Mouse (Mus musculus) monocyte, adult 2 months (primary cell): ENCODE results near the gene Smarcc1.
"Not testable (repeated sequence)": the region's sequence is repeated elsewhere in the genome, so short reads cannot be mapped to it uniquely, and the experiment has no call there.

Experiments used
- DNase-seq, 2 experiments: peaks; one replicate each; pipeline ENCODE4 v3.0.0; 2022; ENCODE audit warnings: low spot score in 2 of 2, low read depth in 1 of 2

The Smarcc1 gene

GRCm38 (mm10) chr9:110116977-110117778 lies at the start of gene Smarcc1:
Smarcc1 (plus strand) TSS chr9:110117708.
- peak; percentile 29 to 69 for DNase-seq

- no peak for DNase-seq
Observed at GRCm38 (mm10) chr9:110068745-110069144, 48.8 kb upstream of the Smarcc1 start.

DNA sequence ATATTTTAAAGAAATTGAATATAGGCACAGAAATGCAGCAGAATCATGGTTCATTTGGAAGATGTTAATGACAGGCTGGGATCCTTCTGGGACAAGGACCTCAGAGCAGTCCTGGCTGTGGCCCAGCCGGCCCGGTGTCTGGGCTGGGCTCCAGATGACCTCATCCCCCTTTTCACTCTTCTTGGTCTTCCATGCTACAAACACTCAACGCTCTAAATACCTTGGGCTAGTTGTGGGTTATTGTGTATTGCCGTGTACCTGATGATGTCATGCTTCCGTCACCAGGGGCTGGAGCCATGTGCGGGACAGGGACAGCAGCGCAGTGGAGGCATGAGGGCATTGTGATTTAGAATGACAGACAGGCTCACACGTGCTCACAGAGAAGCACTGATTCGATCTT lies 47.1 kb upstream of the Smarcc1 start:
- no peak for DNase-seq

GRCm38 (mm10) chr9:110071011-110071410 lies 46.5 kb upstream of the Smarcc1 start:
- DNase-seq: no peak

DNA sequence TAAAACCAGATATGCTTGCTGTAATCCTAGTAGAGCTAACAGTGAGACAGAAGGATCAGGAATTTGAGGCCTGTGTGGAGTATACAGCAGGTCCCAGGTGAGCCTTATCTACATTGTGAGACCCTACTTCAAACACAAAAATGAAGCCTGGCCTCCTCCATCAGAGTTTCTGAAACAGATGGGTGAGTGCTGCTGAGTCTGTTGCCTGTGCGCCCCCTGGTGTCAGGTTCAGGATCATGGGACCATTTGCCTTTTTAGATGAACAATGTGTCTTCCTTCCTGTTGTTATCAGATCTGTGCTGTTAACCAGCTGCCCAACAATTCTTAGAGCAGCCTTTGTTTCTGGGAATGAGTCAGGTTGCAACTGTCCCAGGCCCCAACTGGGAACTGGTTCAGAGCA lies 45.7 kb upstream of the Smarcc1 start:
- DNase-seq: peak in 1 of 2 experiments; percentile 37

GRCm38 (mm10) chr9:110076468-110076867 lies 41.0 kb upstream of the Smarcc1 start:
- DNase-seq: not testable (repeated sequence)

DNA sequence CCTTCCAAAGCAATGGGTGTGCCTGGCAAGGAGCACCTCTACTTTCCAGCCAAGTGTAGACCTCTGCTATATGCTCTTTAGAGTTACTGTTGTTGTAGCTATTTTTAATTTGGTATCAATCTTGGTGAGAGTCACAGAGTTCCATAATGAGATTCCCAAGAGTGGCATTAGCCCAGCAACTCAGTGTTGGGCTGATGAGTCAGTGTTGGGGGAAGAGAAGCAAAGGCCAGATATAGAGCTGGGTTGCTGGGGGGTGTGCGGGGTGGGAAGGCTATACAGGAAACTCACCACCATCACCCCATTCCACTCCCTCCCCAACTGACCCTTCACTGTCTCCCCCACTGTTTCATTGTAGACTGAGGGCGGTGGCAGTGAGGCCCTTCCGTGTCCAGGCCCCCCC lies 36.4 kb upstream of the Smarcc1 start:
- DNase-seq: no peak

GRCm38 (mm10) chr9:110084201-110084964 lies 33.1 kb upstream of the Smarcc1 start:
- no peak for DNase-seq

GRCm38 (mm10) chr9:110085693-110086092 lies 31.8 kb upstream of the Smarcc1 start:
- DNase-seq: no peak

GRCm38 (mm10) chr9:110093303-110093702 lies 24.2 kb upstream of the Smarcc1 start:
- no peak for DNase-seq

DNA sequence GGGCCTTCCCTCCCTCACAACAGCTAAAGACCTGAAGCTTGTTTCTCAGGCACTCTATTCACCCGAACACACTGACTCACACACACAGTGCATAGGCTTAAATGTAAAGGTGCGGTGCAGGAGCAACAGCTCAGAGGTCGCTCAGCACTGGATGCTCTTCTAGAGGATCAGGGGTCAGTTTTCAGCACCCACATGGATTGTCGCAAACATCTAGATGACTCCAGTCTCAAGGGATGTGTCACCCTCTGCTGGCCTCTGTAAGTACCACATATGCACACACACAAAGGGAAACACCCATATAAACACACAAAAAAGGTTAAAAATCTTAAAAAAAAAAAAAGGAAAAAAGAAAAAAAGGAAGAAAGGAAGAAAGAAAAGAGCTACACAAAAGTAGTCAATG lies 22.7 kb upstream of the Smarcc1 start:
- no peak for DNase-seq

- DNase-seq: no peak
Observed at GRCm38 (mm10) chr9:110097791-110098190, 19.7 kb upstream of the Smarcc1 start.

DNA sequence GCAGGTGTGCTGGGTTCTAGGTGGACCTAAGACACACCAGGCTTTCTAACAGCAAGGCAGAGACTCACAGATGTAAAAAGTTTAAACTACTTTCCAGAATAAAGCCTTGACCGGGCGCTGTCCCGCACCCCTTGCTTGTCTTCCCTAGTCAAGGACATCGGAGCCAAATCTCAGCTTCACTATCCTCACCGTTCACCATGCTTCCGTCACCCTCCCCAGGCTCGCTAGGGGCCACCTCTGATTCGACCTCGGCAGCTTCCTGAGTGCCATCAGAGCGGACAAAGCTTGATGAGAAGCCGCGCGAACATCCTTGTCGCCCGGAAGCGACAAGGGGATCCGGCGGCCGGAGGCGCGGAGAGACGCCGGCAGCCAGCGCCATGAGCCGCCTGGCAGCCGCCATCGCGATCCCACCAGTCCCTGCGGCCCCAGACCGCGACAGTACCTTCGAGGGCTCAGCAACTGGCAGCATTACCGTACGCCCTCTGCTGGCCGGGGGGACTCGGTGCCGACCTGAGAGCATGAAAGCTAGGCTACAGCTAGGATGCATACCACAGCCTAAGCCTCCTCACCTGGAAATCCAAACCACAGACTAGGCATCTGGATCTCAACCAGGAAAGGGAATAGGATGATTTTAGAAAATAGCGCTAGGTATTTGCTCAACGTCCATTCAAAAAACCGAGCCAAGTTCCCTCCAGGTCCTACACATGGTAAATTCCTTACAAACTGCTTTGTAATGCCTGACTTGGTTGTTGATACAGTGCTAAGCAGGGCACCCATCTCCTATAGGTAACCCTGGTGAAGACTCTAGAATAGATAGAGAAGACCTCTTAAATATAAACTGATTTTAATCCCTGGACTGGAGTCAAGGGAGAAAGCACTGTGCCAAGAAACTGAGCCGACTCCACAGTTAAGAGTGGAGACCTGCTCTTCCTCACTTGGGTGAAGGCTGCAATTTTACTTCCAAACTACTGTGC lies 16.6 kb upstream of the Smarcc1 start:
- peak; percentile 74 to 78 for DNase-seq

DNA sequence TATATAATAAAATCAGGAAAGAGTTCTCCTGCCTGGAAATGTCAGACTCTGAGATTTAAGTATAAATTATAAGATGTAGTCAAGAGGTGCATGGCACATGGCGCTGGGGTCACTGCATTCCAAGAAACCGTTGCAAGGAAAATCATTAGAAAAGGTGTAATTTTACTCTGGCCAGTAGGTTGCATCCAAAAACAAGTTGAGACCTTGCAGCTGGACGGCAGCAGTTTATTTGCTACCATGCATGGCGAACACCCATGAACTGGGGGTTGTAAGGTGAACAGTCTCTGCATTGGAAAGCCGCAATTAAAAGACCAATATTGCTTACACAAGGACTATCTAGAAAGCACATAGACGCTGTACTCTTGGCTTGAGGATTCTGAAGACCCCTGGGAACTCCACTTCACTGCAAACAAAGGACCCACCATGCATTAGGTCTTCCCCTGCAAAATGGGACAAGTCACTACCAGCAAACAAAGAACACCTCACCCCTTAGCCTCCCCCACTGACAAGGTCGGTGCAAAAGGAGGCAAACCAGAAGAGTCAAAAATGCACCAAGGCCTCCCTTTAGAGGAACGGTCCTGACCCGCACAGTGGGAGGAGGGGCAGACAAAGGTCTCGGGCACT lies 1.0 kb upstream of the Smarcc1 start:
- no peak for DNase-seq

DNA sequence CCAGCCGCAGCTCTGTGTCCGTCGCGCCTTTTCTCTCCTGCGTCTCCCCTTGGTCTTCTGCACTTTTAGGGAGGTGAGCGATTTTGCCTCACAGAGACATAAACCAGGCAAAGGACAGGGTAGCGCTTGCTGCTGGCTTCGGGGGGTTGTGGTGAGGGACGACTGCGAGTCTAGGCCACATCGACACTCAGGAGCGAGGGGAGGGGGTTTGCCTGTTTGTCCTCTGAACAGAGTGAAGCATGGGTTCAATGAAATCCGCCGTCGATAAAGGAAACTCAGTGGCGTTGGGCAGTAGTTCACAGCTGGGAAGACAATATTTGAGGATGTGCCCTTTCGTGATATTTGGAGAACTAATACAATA lies 251 bp downstream of the Smarcc1 start, which contains the start of gene Dhx30:
Dhx30 (minus strand) TSS at position 52 of the 361 bp plus-strand sequence.
- DNase-seq: no peak

DNA sequence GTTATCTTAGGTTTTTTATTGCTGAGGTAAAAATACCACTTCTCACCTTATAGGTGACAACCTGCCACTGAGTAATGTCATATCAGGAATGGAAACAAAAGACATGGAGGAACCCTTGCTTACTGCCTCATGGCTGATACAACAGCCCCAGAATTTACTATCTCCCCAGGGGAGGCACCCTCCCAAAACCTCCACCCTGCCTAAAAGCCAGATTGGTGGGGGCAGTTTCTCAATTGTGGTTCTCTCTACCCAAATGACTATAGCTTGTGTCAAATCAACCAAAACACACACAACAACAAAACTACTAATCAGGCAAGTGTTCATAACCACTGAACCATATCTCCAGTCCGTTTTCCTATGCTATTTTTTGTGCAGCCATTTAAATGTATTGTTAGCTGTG lies 741 bp downstream of the Smarcc1 start:
- DNase-seq: no peak

DNA sequence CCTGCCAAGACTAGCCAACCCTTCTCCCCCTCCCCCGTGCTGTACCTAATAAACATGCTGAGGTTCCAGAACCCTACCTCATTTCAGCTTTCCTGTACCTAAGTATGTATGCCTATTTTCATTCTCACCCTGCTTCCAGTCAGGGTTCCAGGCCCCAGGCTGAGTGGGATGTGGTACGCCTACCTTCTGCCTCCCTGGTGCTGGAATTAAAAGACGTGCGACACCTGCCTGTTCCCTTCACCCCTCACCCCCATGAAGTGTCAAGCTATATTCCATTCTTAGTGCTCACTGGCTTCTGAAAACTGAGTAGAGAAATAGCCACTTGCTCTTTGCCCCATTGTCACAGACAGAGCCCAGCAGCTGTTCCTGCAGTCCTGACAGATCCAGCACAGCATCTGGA lies 3.9 kb downstream of the Smarcc1 start:
- DNase-seq: no peak

- no peak for DNase-seq
Observed at GRCm38 (mm10) chr9:110123322-110123721, 5.8 kb downstream of the Smarcc1 start.

GRCm38 (mm10) chr9:110124008-110124540 lies 6.6 kb downstream of the Smarcc1 start:
- DNase-seq: not testable (repeated sequence)

DNA sequence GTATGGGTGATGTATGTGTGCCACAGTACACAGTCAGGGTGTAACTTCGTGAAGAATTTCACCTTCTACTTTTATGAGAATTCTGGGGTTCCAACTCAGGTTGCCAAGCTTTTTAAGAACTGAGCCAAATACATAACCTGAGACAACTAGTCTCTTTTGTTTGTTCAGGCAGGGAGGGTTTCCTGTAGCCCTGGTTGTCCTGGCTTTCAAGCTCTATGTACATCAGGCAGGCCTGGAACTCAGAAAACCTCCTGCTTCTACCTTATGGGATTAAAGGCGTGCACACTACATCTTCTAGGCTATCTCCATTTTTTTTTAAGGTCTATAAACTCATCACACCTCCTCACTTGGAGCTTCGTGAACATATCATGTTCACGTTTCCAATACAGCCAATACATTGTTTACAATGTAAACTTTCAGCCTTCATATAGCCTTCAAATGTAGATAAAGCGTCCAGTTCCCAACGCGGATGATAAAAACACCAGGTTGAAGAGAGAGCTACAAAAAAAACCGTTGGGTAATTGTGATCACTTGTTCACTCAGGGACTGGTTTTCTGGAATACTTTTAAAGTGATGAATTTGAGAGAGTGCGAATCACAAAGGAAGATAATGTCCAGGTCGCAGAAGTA lies 13.5 kb downstream of the Smarcc1 start:
- DNase-seq: no peak
